Mouse (Mus musculus): Measurements from ENCODE around the gene Bst1. TPM values are rescaled to one million over a fixed set of nuclear protein-coding genes. Genes with fewer than 3 reads are reported as not detected.

Gene Bst1
- polyA plus RNA-seq (2014; fragmentation: Nextera tagmentation; extraction: Ambion mirVana) = 1.4 and 1.8 TPM in 2 replicates

GRCm38 (mm10) chr5:43818695-43819094 is at the start of gene Bst1:
Gene Bst1, plus strand, starts transcription at chr5:43818885.
- H3K4me1 ChIP-seq (ENCODE audit: control insufficient read depth in 2 of 2, insufficient read depth in 2 of 2, low read length in 2 of 2) = no peaks in the 10 kb centered on the region
- 44% methylated on average over 12 of the region's 12 CpGs for WGBS
- H3K4me3 ChIP-seq (ENCODE audit: control insufficient read depth in 1 of 2, insufficient read depth in 1 of 2, low read depth in 1 of 2, low read length in 2 of 2) = no peak within 1 kb of the TSS
- H3K9me3 ChIP-seq (ENCODE audit: control insufficient read depth, low read length) = no peaks in the 10 kb centered on the region
- ATAC-seq (ENCODE audit: insufficient number of reproducible peaks, insufficient read depth, low FRiP score, low read depth) = no peak
- no peak within 1 kb of the TSS for H3K4me2 ChIP-seq (ENCODE audit: low read length)
- no peak within 1 kb of the TSS for H3K9ac ChIP-seq (ENCODE audit: low read length)
- no peaks in the 10 kb centered on the region for H3K27me3 ChIP-seq (ENCODE audit: control insufficient read depth, insufficient read depth, low read length)
- no peaks in the 10 kb centered on the region for H3K36me3 ChIP-seq (ENCODE audit: control insufficient read depth, insufficient read depth, low read length)
- no peak within 1 kb of the TSS for H3K27ac ChIP-seq (replicated peaks in 1 of 2; ENCODE audit: control insufficient read depth in 1 of 2, insufficient read depth in 1 of 2, low read depth in 2 of 2, low read length in 2 of 2)

GRCm38 (mm10) chr5:43770618-43771354 is 47.9 kb upstream of the Bst1 start:
- Histone ChIP-seq H3K9me3 (ENCODE audit: control insufficient read depth, low read length) (no peaks in the 10 kb centered on the region), H3K4me2 (ENCODE audit: low read length) (no peak overlapping the region), H3K27me3 (ENCODE audit: control insufficient read depth, insufficient read depth, low read length) (no peaks in the 10 kb centered on the region), H3K36me3 (ENCODE audit: control insufficient read depth, insufficient read depth, low read length) (peaks cover 59% of the 10 kb centered on the region), H3K4me1 (ENCODE audit: control insufficient read depth in 2 of 2, insufficient read depth in 2 of 2, low read length in 2 of 2) (no peaks in the 10 kb centered on the region), H3K9ac (ENCODE audit: low read length) (no peak overlapping the region), H3K27ac (replicated peaks in 1 of 2; ENCODE audit: control insufficient read depth in 1 of 2, insufficient read depth in 1 of 2, low read depth in 2 of 2, low read length in 2 of 2) (no peak overlapping the region), H3K4me3 (ENCODE audit: control insufficient read depth in 1 of 2, insufficient read depth in 1 of 2, low read depth in 1 of 2, low read length in 2 of 2) (no peak overlapping the region)
- ATAC-seq (ENCODE audit: insufficient number of reproducible peaks, insufficient read depth, low FRiP score, low read depth) = no peak
- WGBS = 76% methylated on average over 3 of the region's 3 CpGs

- no peak overlapping the region for H3K9ac ChIP-seq (ENCODE audit: low read length)
- peaks cover 51% of the 10 kb centered on the region for H3K36me3 ChIP-seq (ENCODE audit: control insufficient read depth, insufficient read depth, low read length)
- no peak overlapping the region for H3K4me3 ChIP-seq (ENCODE audit: control insufficient read depth in 1 of 2, insufficient read depth in 1 of 2, low read depth in 1 of 2, low read length in 2 of 2)
- H3K4me2 ChIP-seq (ENCODE audit: low read length) = no peak overlapping the region
- no peak overlapping the region for H3K27ac ChIP-seq (replicated peaks in 1 of 2; ENCODE audit: control insufficient read depth in 1 of 2, insufficient read depth in 1 of 2, low read depth in 2 of 2, low read length in 2 of 2)
- no peak for ATAC-seq (ENCODE audit: insufficient number of reproducible peaks, insufficient read depth, low FRiP score, low read depth)
- no peaks in the 10 kb centered on the region for H3K27me3 ChIP-seq (ENCODE audit: control insufficient read depth, insufficient read depth, low read length)
- WGBS = 90% methylated on average over 3 of the region's 3 CpGs
- peaks cover 0 to 6% of the 10 kb centered on the region in 2 experiments; a peak in 2 of 4 replicates for H3K4me1 ChIP-seq (ENCODE audit: control insufficient read depth in 2 of 2, insufficient read depth in 2 of 2, low read length in 2 of 2)
- H3K9me3 ChIP-seq (ENCODE audit: control insufficient read depth, low read length) = no peaks in the 10 kb centered on the region
These were observed 47.1 kb upstream of the Bst1 start for GRCm38 (mm10) chr5:43771555-43771954.

- Histone ChIP-seq H3K4me2 (ENCODE audit: low read length) (peak overlapping the region; percentile 43), H3K9ac (ENCODE audit: low read length) (no peak overlapping the region), H3K4me3 (ENCODE audit: control insufficient read depth in 1 of 2, insufficient read depth in 1 of 2, low read depth in 1 of 2, low read length in 2 of 2) (no peak overlapping the region), H3K27me3 (ENCODE audit: control insufficient read depth, insufficient read depth, low read length) (no peaks in the 10 kb centered on the region), H3K27ac (replicated peaks in 1 of 2; ENCODE audit: control insufficient read depth in 1 of 2, insufficient read depth in 1 of 2, low read depth in 2 of 2, low read length in 2 of 2) (peak overlapping the region in 1 of 2 experiments; percentile 6; a peak in 1 of 4 replicates), H3K9me3 (ENCODE audit: control insufficient read depth, low read length) (no peaks in the 10 kb centered on the region), H3K36me3 (ENCODE audit: control insufficient read depth, insufficient read depth, low read length) (peaks cover 10% of the 10 kb centered on the region; the same call in 1 of the 2 replicates), H3K4me1 (ENCODE audit: control insufficient read depth in 2 of 2, insufficient read depth in 2 of 2, low read length in 2 of 2) (peaks cover 4 to 22% of the 10 kb centered on the region in 2 experiments)
- no peak for ATAC-seq (ENCODE audit: insufficient number of reproducible peaks, insufficient read depth, low FRiP score, low read depth)
These were observed 42.3 kb upstream of the Bst1 start for GRCm38 (mm10) chr5:43776407-43776806.

- Histone ChIP-seq H3K27ac (replicated peaks in 1 of 2; ENCODE audit: control insufficient read depth in 1 of 2, insufficient read depth in 1 of 2, low read depth in 2 of 2, low read length in 2 of 2) (peak overlapping the region in 1 of 2 experiments; percentile 6; a peak in 1 of 4 replicates), H3K9ac (ENCODE audit: low read length) (peak overlapping the region; percentile 25; the same call in 1 of the 2 replicates), H3K9me3 (ENCODE audit: control insufficient read depth, low read length) (no peaks in the 10 kb centered on the region), H3K27me3 (ENCODE audit: control insufficient read depth, insufficient read depth, low read length) (no peaks in the 10 kb centered on the region), H3K4me2 (ENCODE audit: low read length) (peak overlapping the region; percentile 43; the same call in 1 of the 2 replicates), H3K36me3 (ENCODE audit: control insufficient read depth, insufficient read depth, low read length) (peaks cover 8% of the 10 kb centered on the region; the same call in 1 of the 2 replicates), H3K4me3 (ENCODE audit: control insufficient read depth in 1 of 2, insufficient read depth in 1 of 2, low read depth in 1 of 2, low read length in 2 of 2) (no peak overlapping the region), H3K4me1 (ENCODE audit: control insufficient read depth in 2 of 2, insufficient read depth in 2 of 2, low read length in 2 of 2) (peaks cover 4 to 22% of the 10 kb centered on the region in 2 experiments)
- WGBS = 29% methylated on average over 1 of the region's 1 CpGs
- no peak for ATAC-seq (ENCODE audit: insufficient number of reproducible peaks, insufficient read depth, low FRiP score, low read depth)
These were observed 41.7 kb upstream of the Bst1 start for GRCm38 (mm10) chr5:43776993-43777392.

GRCm38 (mm10) chr5:43778583-43778982 is 40.1 kb upstream of the Bst1 start:
- H3K27ac ChIP-seq (replicated peaks in 1 of 2; ENCODE audit: control insufficient read depth in 1 of 2, insufficient read depth in 1 of 2, low read depth in 2 of 2, low read length in 2 of 2) = no peak overlapping the region

GRCm38 (mm10) chr5:43781423-43781976 is 37.2 kb upstream of the Bst1 start:
- ATAC-seq (ENCODE audit: insufficient number of reproducible peaks, insufficient read depth, low FRiP score, low read depth) = peak; percentile 71
- Histone ChIP-seq H3K27ac (replicated peaks in 1 of 2; ENCODE audit: control insufficient read depth in 1 of 2, insufficient read depth in 1 of 2, low read depth in 2 of 2, low read length in 2 of 2) (peak overlapping the region; percentile 85 to 94), H3K4me1 (ENCODE audit: control insufficient read depth in 2 of 2, insufficient read depth in 2 of 2, low read length in 2 of 2) (peaks cover 6 to 20% of the 10 kb centered on the region in 2 experiments), H3K9ac (ENCODE audit: low read length) (peak overlapping the region; percentile 90), H3K36me3 (ENCODE audit: control insufficient read depth, insufficient read depth, low read length) (no peaks in the 10 kb centered on the region), H3K9me3 (ENCODE audit: control insufficient read depth, low read length) (no peaks in the 10 kb centered on the region), H3K4me2 (ENCODE audit: low read length) (peak overlapping the region; percentile 87), H3K27me3 (ENCODE audit: control insufficient read depth, insufficient read depth, low read length) (no peaks in the 10 kb centered on the region), H3K4me3 (ENCODE audit: control insufficient read depth in 1 of 2, insufficient read depth in 1 of 2, low read depth in 1 of 2, low read length in 2 of 2) (peak overlapping the region; percentile 89 to 91)
- WGBS = under 1% methylated on average over 39 of the region's 61 CpGs

More at GRCm38 (mm10) chr5:43778583-43778982, 40.1 kb upstream of the Bst1 start:
- no peaks in the 10 kb centered on the region for H3K36me3 ChIP-seq (ENCODE audit: control insufficient read depth, insufficient read depth, low read length)
- no peaks in the 10 kb centered on the region for H3K27me3 ChIP-seq (ENCODE audit: control insufficient read depth, insufficient read depth, low read length)
- H3K4me1 ChIP-seq (ENCODE audit: control insufficient read depth in 2 of 2, insufficient read depth in 2 of 2, low read length in 2 of 2) = peaks cover 6 to 26% of the 10 kb centered on the region in 2 experiments
- no peak overlapping the region for H3K4me3 ChIP-seq (ENCODE audit: control insufficient read depth in 1 of 2, insufficient read depth in 1 of 2, low read depth in 1 of 2, low read length in 2 of 2)
- WGBS = 94% methylated on average over 3 of the region's 3 CpGs
- ATAC-seq (ENCODE audit: insufficient number of reproducible peaks, insufficient read depth, low FRiP score, low read depth) = no peak
- H3K9me3 ChIP-seq (ENCODE audit: control insufficient read depth, low read length) = no peaks in the 10 kb centered on the region
- no peak overlapping the region for H3K4me2 ChIP-seq (ENCODE audit: low read length)
- no peak overlapping the region for H3K9ac ChIP-seq (ENCODE audit: low read length)

Data from heart, embryonic 14.5 days (tissue).